Mouse (Mus musculus) heart, postnatal 4 days (tissue): ENCODE measurements around the gene Lekr1. TPM values are rescaled to one million over a fixed set of nuclear protein-coding genes. Genes with fewer than 3 reads are reported as not detected.
"Not testable (repeated sequence)": the region's sequence is repeated elsewhere in the genome, so short reads cannot be mapped to it uniquely, and the experiment has no call there.

Experiments
- DNase-seq: peaks from one replicate; pipeline ENCODE4 v3.0.0; 2021
- total RNA-seq, 2 experiments: library from RNA; stranded (reverse); gene quantifications; 2 replicates each; pipeline ENCODE4 v1.2.3; 2021

The Lekr1 gene
- total RNA-seq, 2 experiments from 2014 or later: 3.0 to 3.5 TPM

DNA sequence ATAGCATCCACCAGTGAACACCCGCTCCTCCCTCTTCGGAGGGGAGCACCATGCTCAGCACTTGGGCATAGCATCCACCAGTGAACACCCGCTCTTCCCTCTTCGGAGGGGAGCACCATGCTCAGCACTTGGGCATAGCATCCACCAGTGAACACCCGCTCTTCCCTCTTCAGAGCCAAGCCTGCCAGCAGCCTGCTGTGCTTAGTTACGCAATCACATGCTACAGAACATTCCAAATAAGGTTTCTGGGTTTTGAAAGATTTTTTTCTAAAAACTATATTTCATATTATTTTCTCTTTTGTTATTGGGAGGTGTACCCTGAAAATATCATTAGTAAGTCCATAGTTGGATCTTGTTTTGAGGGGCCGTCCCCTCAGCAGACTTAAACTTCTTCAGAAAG, 103.6 kb downstream of the Lekr1 start:
- DNase-seq: not testable (repeated sequence)

GRCm38 (mm10) chr3:65773910-65774309, 107.9 kb downstream of the Lekr1 start:
- DNase-seq: no peak

GRCm38 (mm10) chr3:65775096-65775495, 109.1 kb downstream of the Lekr1 start:
- DNase-seq: no peak

DNA sequence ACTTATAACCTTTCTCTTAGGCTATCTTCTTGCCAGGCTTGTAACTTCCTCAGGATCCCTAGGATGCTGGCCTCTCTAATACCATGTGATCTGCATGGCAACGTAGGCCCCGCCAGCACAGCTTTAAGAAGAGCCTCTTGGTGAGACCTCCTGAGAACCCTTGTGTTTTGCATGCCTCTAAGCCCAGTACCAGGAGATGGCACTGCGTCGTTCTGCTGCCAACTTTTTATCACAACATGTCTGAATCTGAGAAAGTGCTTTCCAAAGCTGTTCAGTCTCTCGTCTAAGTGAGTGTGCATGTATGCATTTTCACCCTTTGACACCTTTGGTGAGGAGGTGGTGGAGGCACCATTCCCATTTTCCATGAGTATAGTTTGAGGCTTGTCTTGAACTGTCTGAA, 116.2 kb downstream of the Lekr1 start:
- no peak for DNase-seq

GRCm38 (mm10) chr3:65790076-65790685, 124.2 kb downstream of the Lekr1 start:
- DNase-seq: no peak

DNA sequence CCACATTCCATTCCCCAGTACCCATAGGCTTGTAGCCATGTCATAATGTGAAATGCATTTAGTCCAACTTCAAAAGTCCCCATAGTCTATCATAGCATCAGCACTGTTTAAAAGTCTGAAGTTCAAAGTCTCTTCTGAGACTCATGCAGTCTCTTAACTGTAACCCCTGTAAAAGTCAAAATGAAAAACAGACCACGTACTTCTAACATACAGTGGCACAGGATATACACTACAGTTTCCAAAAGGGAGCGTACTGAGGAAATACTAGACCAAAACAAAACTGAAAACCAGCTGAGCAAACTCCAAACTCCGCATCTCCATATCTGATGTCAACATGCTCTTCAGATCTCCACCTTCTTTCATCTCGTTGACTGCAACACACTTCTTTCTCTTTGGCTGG, 127.5 kb downstream of the Lekr1 start:
- DNase-seq: no peak

GRCm38 (mm10) chr3:65794711-65795110, 128.7 kb downstream of the Lekr1 start:
- no peak for DNase-seq

GRCm38 (mm10) chr3:65797345-65798137, 131.5 kb downstream of the Lekr1 start:
- DNase-seq: no peak

DNA sequence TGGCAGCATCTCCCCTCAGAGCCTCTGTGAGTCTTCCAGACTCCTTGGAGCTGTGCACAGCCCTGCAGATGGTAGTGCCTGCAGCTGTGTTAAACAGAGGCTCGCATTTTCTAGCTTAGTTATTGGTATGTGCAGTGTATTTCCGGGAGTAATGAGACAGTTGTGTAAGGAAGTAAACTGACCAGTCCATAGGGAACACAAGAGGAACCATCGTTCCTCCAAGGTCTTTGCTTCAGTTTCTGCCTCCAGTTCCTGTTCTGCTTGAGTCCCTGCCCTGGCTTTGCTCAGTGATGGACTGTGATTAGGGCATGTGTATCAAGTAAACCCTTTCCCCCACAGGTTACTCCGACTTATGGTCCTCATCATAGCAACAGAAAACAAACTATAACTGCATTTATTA, 134.9 kb downstream of the Lekr1 start:
- DNase-seq: no peak

DNA sequence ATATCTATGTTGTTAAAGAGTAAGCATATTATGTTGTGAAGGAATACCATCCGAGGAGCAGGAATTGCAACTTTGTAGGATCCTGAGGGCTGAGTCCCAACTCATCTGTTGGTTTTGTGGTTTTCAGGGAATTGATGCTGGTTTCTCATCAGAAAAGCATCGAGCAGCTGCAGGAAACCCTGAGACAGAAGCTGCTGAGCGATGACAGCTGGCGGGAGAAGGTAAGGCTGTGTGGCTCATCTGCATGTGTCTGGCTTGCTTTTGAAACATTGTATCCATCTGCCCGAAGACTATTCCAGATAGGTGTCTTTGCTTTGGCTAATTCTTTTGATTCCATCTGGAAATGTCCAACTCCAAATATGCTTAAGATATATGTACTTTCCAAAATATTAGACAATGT, 136.2 kb downstream of the Lekr1 start:
- no peak for DNase-seq

GRCm38 (mm10) chr3:65802868-65803267, 136.8 kb downstream of the Lekr1 start:
- DNase-seq: peak; percentile 24

- DNase-seq: no peak
Measured at GRCm38 (mm10) chr3:65814881-65815280, 148.9 kb downstream of the Lekr1 start.

DNA sequence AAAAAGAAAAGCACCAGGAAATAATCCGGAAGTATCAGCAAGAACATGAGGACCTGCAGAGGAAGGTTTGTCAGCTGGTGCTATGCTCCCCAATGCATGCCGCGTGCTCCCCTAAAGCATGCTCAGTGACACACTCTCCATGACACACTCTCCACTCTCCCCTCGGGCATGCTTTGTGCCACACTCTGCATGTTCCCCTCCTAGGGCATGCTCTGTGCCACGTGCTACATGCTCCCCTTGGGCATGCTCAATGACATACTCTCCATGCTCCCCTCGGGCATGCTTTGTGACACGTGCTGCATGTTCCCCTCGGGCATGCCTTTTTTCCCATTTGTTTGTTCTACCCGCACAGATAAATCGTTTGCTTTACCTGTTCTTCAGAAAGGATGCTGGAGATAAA, 150.0 kb downstream of the Lekr1 start:
- no peak for DNase-seq

DNA sequence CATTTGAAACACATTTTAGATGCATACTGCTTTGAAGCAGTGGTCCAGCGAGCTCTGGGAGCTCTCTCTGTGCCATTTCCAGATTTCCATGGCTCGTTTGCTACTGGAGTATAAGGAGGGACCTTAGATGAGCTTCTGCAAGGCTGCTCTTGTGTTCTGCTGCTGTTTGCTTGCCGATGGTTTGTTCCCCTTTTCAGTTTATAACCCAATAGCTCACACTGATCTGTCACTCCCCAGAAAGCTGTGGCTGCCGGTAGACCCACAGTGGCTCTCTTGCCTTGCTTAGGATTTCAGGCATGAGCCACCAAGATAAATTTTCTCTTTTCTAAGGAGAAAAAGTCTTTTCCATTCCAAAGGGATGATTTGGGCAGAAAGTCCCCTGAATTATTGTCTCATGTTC, 152.6 kb downstream of the Lekr1 start:
- DNase-seq: no peak

DNA sequence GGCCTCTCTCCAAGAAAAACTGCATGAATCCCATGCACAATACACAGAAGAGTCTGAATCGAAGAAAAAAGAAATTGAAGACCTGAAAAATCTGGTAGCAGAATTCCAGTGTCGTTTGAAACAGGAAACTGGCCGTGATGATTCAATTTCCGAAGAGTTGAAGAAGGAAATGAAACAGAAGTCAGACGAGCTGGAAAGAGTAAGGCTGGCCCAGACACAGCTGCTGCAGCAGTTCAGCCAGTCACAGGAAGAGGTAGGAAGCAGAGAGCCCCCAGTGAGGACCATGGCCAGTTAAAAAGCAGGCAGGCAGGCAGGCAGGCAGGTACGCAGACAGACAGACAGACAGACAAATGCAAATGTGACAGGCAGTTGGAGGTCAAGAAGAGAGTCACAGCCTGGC, 153.8 kb downstream of the Lekr1 start:
- no peak for DNase-seq

GRCm38 (mm10) chr3:65824886-65825285, 158.9 kb downstream of the Lekr1 start:
- DNase-seq: no peak

DNA sequence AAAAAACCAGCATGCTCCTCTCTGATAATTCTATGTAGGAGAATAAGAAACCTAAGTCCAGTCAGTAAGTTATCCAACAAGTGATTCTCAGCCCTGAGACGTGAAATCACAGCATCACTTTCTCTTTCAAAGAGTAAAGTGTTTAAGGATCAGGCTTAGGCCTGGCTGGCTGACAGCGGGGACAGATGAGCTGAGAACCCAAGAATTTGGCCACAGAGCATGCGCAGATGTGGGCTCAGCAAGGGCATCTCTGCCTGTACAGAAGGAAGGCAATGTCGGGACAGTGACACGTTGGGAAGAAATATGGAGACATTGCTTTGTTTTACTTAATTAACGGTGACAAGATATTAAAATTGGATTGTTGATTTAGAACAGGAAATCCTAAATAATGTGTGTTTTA, 160.7 kb downstream of the Lekr1 start:
- no peak for DNase-seq

DNA sequence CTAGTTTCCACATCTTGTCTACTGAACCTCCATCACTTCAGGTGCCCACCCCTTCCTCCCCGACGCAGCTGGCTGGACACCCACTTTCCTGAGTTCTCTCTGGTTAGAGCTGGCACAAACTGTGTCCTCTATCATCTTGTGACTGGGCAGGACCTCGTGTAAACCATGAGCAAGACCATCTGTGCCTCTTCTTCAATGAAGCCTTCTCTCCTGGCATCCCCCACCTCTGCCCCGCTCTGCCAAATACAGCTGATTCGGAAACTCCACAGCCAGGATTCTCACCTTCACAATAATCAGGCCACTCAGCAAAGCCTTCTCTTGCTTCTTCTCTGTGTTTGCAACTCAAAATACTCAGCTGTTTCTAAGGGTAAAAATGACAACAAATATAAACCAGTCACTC, 161.4 kb downstream of the Lekr1 start:
- no peak for DNase-seq

DNA sequence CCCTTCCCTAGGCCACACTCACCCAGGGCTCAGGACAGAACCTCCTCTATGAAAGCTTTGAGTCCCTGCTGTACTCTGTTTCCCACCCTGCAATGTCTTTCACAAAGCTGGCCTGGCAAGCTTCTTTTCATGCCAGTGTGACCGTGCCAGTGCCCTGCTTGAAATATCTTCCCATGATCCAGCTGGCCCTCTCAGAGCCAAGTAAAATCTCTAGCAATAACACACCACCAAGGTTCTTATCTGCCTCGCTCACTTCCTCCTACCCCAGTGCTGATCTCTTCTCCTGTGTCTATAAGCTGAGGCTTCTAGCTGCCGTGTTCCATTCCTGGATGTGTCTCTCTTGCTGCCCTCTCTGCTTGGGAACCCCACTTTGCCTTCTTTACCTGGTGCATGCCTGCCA, 162.0 kb downstream of the Lekr1 start:
- no peak for DNase-seq

GRCm38 (mm10) chr3:65829230-65829629, 163.2 kb downstream of the Lekr1 start:
- peak; percentile 90 for DNase-seq

GRCm38 (mm10) chr3:65829943-65830483, 164.0 kb downstream of the Lekr1 start:
- DNase-seq: no peak

GRCm38 (mm10) chr3:65830801-65831200, 164.8 kb downstream of the Lekr1 start:
- DNase-seq: peak; percentile 66

DNA sequence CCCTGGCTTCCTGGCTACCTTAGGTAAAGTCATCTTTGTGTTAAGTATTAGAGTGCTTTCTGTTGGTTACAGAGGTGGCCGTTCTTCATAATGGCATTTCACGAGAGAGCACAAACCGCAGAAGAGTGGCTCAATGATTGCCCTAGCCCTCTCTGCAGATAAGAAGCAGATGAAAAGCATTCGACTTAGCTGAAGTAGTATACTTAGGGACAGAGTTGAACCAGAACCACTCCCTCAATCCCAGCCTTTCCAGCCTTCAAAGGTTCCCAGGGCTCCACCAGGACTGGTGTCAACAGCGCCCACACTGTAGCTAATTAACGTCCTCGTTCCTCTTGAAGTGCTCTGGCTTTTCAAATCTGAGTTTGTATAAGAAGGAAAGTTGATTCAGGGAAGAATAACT, 166.4 kb downstream of the Lekr1 start:
- no peak for DNase-seq

- DNase-seq: no peak
Measured at GRCm38 (mm10) chr3:65836435-65836834, 170.4 kb downstream of the Lekr1 start.
